Mouse (Mus musculus) liver, embryonic 14.5 days (tissue): ENCODE measurements around the gene Ltbp2. TPM values are rescaled to one million over a fixed set of nuclear protein-coding genes. Genes with fewer than 3 reads are reported as not detected.

ENCODE experiments used
- ATAC-seq: fragments of 200-750 bp; cut with Nextera tagmentation; 2 replicates; pipeline ENCODE4 v1.8.0; 2017; ENCODE audit warnings: moderate number of reproducible peaks, mild to moderate bottlenecking, moderate library complexity; ENCODE audit not compliant: insufficient read depth
- DNase-seq, 3 experiments: peaks; one replicate each; pipeline ENCODE4 v3.0.0-alpha.2; 2012 to 2013; ENCODE audit warnings: low read depth in 3 of 3, low spot score in 3 of 3
- H3K27ac ChIP-seq: fragments of 300-500 bp; sonication (generic); 2 replicates; pipeline ENCODE4 v1.5.1; 2014; ENCODE audit warnings: moderate library complexity, mild to moderate bottlenecking, control low read depth, inconsistent platforms
- H3K27me3 ChIP-seq: fragments of 300-500 bp; sonication (generic); 2 replicates; pipeline ENCODE4 v1.6.1; 2014; ENCODE audit warnings: mild to moderate bottlenecking, low read length, moderate library complexity; ENCODE audit not compliant: control insufficient read depth, insufficient read depth
- H3K36me3 ChIP-seq: fragments of 300-500 bp; sonication (generic); replicated peaks from 2 replicates; pipeline ENCODE4 v1.6.1; 2014; ENCODE audit warnings: low read depth; ENCODE audit not compliant: control insufficient read depth, insufficient read depth
- H3K4me1 ChIP-seq, 2 experiments: fragments of 200-500 bp in 1 of 2; fragments of 300-500 bp in 1 of 2; sonication (generic) in 1 of 2; replicated peaks; 2 replicates each; pipeline ENCODE4 v1.6.1; 2012 to 2014; ENCODE audit warnings: antibody characterized with exemption in 1 of 2, inconsistent platforms in 1 of 2, low read length in 1 of 2; ENCODE audit not compliant: control insufficient read depth in 2 of 2, insufficient read depth in 2 of 2
- H3K4me2 ChIP-seq: fragments of 300-500 bp; sonication (generic); 2 replicates; pipeline ENCODE4 v1.6.1; 2014; ENCODE audit warnings: low read depth, mild to moderate bottlenecking, control low read depth, moderate library complexity
- H3K4me3 ChIP-seq, 2 experiments: fragments of 200-500 bp in 1 of 2; fragments of 300-500 bp in 1 of 2; sonication (generic) in 1 of 2; 2 replicates each; pipeline ENCODE4 v1.5.1; 2012 to 2014; ENCODE audit warnings: low read depth in 2 of 2, low read length in 2 of 2, mild to moderate bottlenecking in 2 of 2, control low read depth in 1 of 2, inconsistent platforms in 1 of 2, moderate library complexity in 1 of 2; ENCODE audit not compliant: insufficient read depth in 1 of 2
- H3K9ac ChIP-seq: fragments of 300-500 bp; sonication (generic); replicated peaks from 2 replicates; pipeline ENCODE4 v1.6.1; 2014; ENCODE audit warnings: mild to moderate bottlenecking, control low read depth, moderate library complexity
- H3K9me3 ChIP-seq: fragments of 300-500 bp; sonication (generic); 2 replicates; pipeline ENCODE4 v1.6.1; 2016; ENCODE audit warnings: low read length, mixed read lengths; ENCODE audit not compliant: control insufficient read depth
- CTCF ChIP-seq: IDR thresholded peaks from 2 replicates; pipeline ENCODE4 v1.5.1; 2016; ENCODE audit warnings: antibody characterized with exemption, low read depth, control low read depth
- EP300 ChIP-seq: IDR thresholded peaks from 2 replicates; pipeline ENCODE4 v1.6.1; 2016; ENCODE audit warnings: antibody characterized with exemption, low read depth
- WGBS: fragments of 180-500 bp; shearing (Covaris S2); extraction: QIAGEN DNeasy Blood & Tissue Kit; methylation state at CpG from one replicate; pipeline ENCODE4 v1.1.7; 2014; ENCODE audit not compliant: insufficient replicate concordance; 5-methylcytosine and 5-hydroxymethylcytosine counted together
- polyA plus RNA-seq, 2 experiments: library from polyadenylated mRNA; depleted of rRNA in 1 of 2; stranded (reverse) in 1 of 2; unstranded in 1 of 2; fragments of >200 nt; fragmentation: Nextera tagmentation in 1 of 2; extraction: Ambion mirVana in 1 of 2; gene quantifications; 2 replicates each; pipeline versions ENCODE4 v1.2.1 to v1.2.3; 2012 to 2014

The Ltbp2 gene
- polyA plus RNA-seq, 2 experiments = 0.08 to 0.21 TPM

- no peak overlapping the region for H3K4me3 ChIP-seq
- DNase-seq (no peak), ATAC-seq (no peak)
- no peak overlapping the region for H3K4me2 ChIP-seq
- TF ChIP-seq EP300 = no peak
- TF ChIP-seq CTCF = no peak
- 47% methylated on average over 9 of the region's 9 CpGs for WGBS
- no peak overlapping the region for H3K27ac ChIP-seq
- H3K9ac ChIP-seq = no peak overlapping the region
- no peaks in the 10 kb centered on the region for H3K9me3 ChIP-seq
- no peaks in the 10 kb centered on the region for H3K36me3 ChIP-seq
- H3K27me3 ChIP-seq = no peaks in the 10 kb centered on the region
- no peaks in the 10 kb centered on the region for H3K4me1 ChIP-seq
Measured at GRCm38 (mm10) chr12:84893648-84894628, 17.6 kb upstream of the Ltbp2 start.

GRCm38 (mm10) chr12:84890289-84890688 lies 14.0 kb upstream of the Ltbp2 start:
- 72% methylated on average over 15 of the region's 15 CpGs for WGBS
- no peak for TF ChIP-seq CTCF
- no peak for TF ChIP-seq EP300
- Histone ChIP-seq H3K36me3 (no peaks in the 10 kb centered on the region), H3K4me2 (no peak overlapping the region), H3K9me3 (no peaks in the 10 kb centered on the region), H3K9ac (no peak overlapping the region), H3K27me3 (no peaks in the 10 kb centered on the region), H3K27ac (no peak overlapping the region), H3K4me1 (no peaks in the 10 kb centered on the region), H3K4me3 (no peak overlapping the region)
- ATAC-seq (no peak), DNase-seq (no peak)

GRCm38 (mm10) chr12:84885107-84885876 lies 9.0 kb upstream of the Ltbp2 start:
- WGBS = 45% methylated on average over 11 of the region's 11 CpGs
- TF ChIP-seq EP300 = no peak
- no peak for TF ChIP-seq CTCF
- ATAC-seq = no peak

GRCm38 (mm10) chr12:84884423-84885076 lies 8.2 kb upstream of the Ltbp2 start:
- Histone ChIP-seq H3K4me1 (no peaks in the 10 kb centered on the region), H3K27ac (no peak overlapping the region), H3K9me3 (no peaks in the 10 kb centered on the region), H3K36me3 (no peaks in the 10 kb centered on the region), H3K27me3 (no peaks in the 10 kb centered on the region; the same call in 1 of the 2 replicates), H3K4me3 (no peak overlapping the region), H3K4me2 (no peak overlapping the region), H3K9ac (no peak overlapping the region)
- DNase-seq (no peak), ATAC-seq (no peak)
- 72% methylated on average over 7 of the region's 7 CpGs for WGBS
- TF ChIP-seq CTCF = no peak
- TF ChIP-seq EP300 = no peak

More at GRCm38 (mm10) chr12:84885107-84885876, 9.0 kb upstream of the Ltbp2 start:
- H3K4me3 ChIP-seq = no peak overlapping the region
- no peak for DNase-seq
- no peak overlapping the region for H3K4me2 ChIP-seq
- H3K36me3 ChIP-seq = no peaks in the 10 kb centered on the region
- no peak overlapping the region for H3K27ac ChIP-seq
- H3K27me3 ChIP-seq = no peaks in the 10 kb centered on the region
- H3K9ac ChIP-seq = no peak overlapping the region
- H3K4me1 ChIP-seq = no peaks in the 10 kb centered on the region
- H3K9me3 ChIP-seq = no peaks in the 10 kb centered on the region
